Mouse (Mus musculus): ENCODE data around the gene Mmp25. TPM values are rescaled to one million over a fixed set of nuclear protein-coding genes. Genes with fewer than 3 reads are reported as not detected.

Mmp25 gene
- total and polyA plus RNA-seq, 2 experiments from 2014 or later, result 0.66 to 1.0 TPM

GRCm38 (mm10) chr17:23682092-23682491, 37.0 kb upstream of the Mmp25 start:
- WGBS, result 64% methylated on average over 4 of the region's 4 CpGs
- Histone ChIP-seq H3K27me3 (ENCODE audit: insufficient read depth, low read length) (peaks cover 46% of the 10 kb centered on the region), H3K36me3 (ENCODE audit: insufficient read depth, low read length) (no peaks in the 10 kb centered on the region), H3K27ac (ENCODE audit: low read depth, low read length) (no peak overlapping the region), H3K4me2 (ENCODE audit: low read depth, low read length, poor library complexity, severe bottlenecking) (no peak overlapping the region), H3K4me1 (ENCODE audit: insufficient read depth, low read length) (peaks cover 2% of the 10 kb centered on the region; the same call in 1 of the 2 replicates), H3K4me3 (ENCODE audit: low read depth, low read length) (no peak overlapping the region), H3K9me3 (ENCODE audit: low read length) (no peaks in the 10 kb centered on the region), H3K9ac (replicated peaks; ENCODE audit: low read length, poor library complexity, severe bottlenecking) (no peak overlapping the region)
- no peak for ATAC-seq (ENCODE audit: low FRiP score)
- DNase-seq (ENCODE audit: low spot score), result no peak
- TF ChIP-seq CTCF (IDR thresholded peaks at IDR 0.05), result no peak

- Histone ChIP-seq H3K27me3 (ENCODE audit: insufficient read depth, low read length) (peaks cover 46% of the 10 kb centered on the region), H3K4me1 (ENCODE audit: insufficient read depth, low read length) (peaks cover 6% of the 10 kb centered on the region), H3K4me2 (ENCODE audit: low read depth, low read length, poor library complexity, severe bottlenecking) (no peak overlapping the region), H3K9ac (replicated peaks; ENCODE audit: low read length, poor library complexity, severe bottlenecking) (no peak overlapping the region), H3K9me3 (ENCODE audit: low read length) (no peaks in the 10 kb centered on the region), H3K27ac (ENCODE audit: low read depth, low read length) (no peak overlapping the region), H3K4me3 (ENCODE audit: low read depth, low read length) (no peak overlapping the region), H3K36me3 (ENCODE audit: insufficient read depth, low read length) (no peaks in the 10 kb centered on the region)
- TF ChIP-seq CTCF (IDR thresholded peaks at IDR 0.05), result no peak
- DNase-seq (ENCODE audit: low spot score), result no peak
- WGBS, result 82% methylated on average over 10 of the region's 10 CpGs
- no peak for ATAC-seq (ENCODE audit: low FRiP score)
These were observed 36.0 kb upstream of the Mmp25 start for GRCm38 (mm10) chr17:23681086-23681485.

GRCm38 (mm10) chr17:23680336-23680735, 35.3 kb upstream of the Mmp25 start:
- H3K27ac ChIP-seq (ENCODE audit: low read depth, low read length), result no peak overlapping the region
- H3K4me3 ChIP-seq (ENCODE audit: low read depth, low read length), result no peak overlapping the region
- TF ChIP-seq CTCF (IDR thresholded peaks at IDR 0.05), result no peak
- peaks cover 6% of the 10 kb centered on the region for H3K4me1 ChIP-seq (ENCODE audit: insufficient read depth, low read length)
- H3K9ac ChIP-seq (replicated peaks; ENCODE audit: low read length, poor library complexity, severe bottlenecking), result no peak overlapping the region
- peaks cover 46% of the 10 kb centered on the region for H3K27me3 ChIP-seq (ENCODE audit: insufficient read depth, low read length)
- no peak overlapping the region for H3K4me2 ChIP-seq (ENCODE audit: low read depth, low read length, poor library complexity, severe bottlenecking)
- 79% methylated on average over 9 of the region's 9 CpGs for WGBS
- DNase-seq (ENCODE audit: low spot score) (no peak), ATAC-seq (ENCODE audit: low FRiP score) (no peak)
- H3K9me3 ChIP-seq (ENCODE audit: low read length), result no peaks in the 10 kb centered on the region
- no peaks in the 10 kb centered on the region for H3K36me3 ChIP-seq (ENCODE audit: insufficient read depth, low read length)

- Histone ChIP-seq H3K27ac (ENCODE audit: low read depth, low read length) (no peak within 1 kb of the TSS), H3K36me3 (ENCODE audit: insufficient read depth, low read length) (no peaks in the 10 kb centered on the region), H3K4me3 (ENCODE audit: low read depth, low read length) (peak within 1 kb of the TSS; percentile 19; the same call in 1 of the 2 replicates), H3K4me1 (ENCODE audit: insufficient read depth, low read length) (peaks cover 13% of the 10 kb centered on the region), H3K27me3 (ENCODE audit: insufficient read depth, low read length) (peaks cover 42% of the 10 kb centered on the region), H3K4me2 (ENCODE audit: low read depth, low read length, poor library complexity, severe bottlenecking) (peak within 1 kb of the TSS; percentile 39; the same call in 1 of the 2 replicates), H3K9me3 (ENCODE audit: low read length) (no peaks in the 10 kb centered on the region), H3K9ac (replicated peaks; ENCODE audit: low read length, poor library complexity, severe bottlenecking) (no peak within 1 kb of the TSS)
- WGBS, result 2% methylated on average over 38 of the region's 38 CpGs
- ATAC-seq (ENCODE audit: low FRiP score) (no peak), DNase-seq (ENCODE audit: low spot score) (no peak)
- TF ChIP-seq CTCF (IDR thresholded peaks at IDR 0.05), result no peak
These were observed 34.2 kb upstream of the Mmp25 start, which contains the start of gene Cldn6 for GRCm38 (mm10) chr17:23679127-23679835. Cldn6 (plus strand) TSS chr17:23679249.

GRCm38 (mm10) chr17:23677236-23677679, 32.2 kb upstream of the Mmp25 start, which contains the start of gene Tnfrsf12a:
Tnfrsf12a (minus strand) TSS chr17:23677468.
- no peak within 1 kb of the TSS for H3K27ac ChIP-seq (ENCODE audit: low read depth, low read length)
- TF ChIP-seq CTCF (IDR thresholded peaks at IDR 0.05), result no peak
- H3K4me1 ChIP-seq (ENCODE audit: insufficient read depth, low read length), result peaks cover 19% of the 10 kb centered on the region
- peak within 1 kb of the TSS; percentile 96 for H3K4me2 ChIP-seq (ENCODE audit: low read depth, low read length, poor library complexity, severe bottlenecking)
- H3K36me3 ChIP-seq (ENCODE audit: insufficient read depth, low read length), result no peaks in the 10 kb centered on the region
- H3K9me3 ChIP-seq (ENCODE audit: low read length), result no peaks in the 10 kb centered on the region
- peaks cover 34% of the 10 kb centered on the region for H3K27me3 ChIP-seq (ENCODE audit: insufficient read depth, low read length)
- DNase-seq (ENCODE audit: low spot score) (peak; percentile 76), ATAC-seq (ENCODE audit: low FRiP score) (no peak)
- under 1% methylated on average over 34 of the region's 34 CpGs for WGBS
- H3K4me3 ChIP-seq (ENCODE audit: low read depth, low read length), result peak within 1 kb of the TSS; percentile 43
- peak within 1 kb of the TSS; percentile 52 for H3K9ac ChIP-seq (replicated peaks; ENCODE audit: low read length, poor library complexity, severe bottlenecking)

- Histone ChIP-seq H3K4me1 (ENCODE audit: insufficient read depth, low read length) (peaks cover 19% of the 10 kb centered on the region), H3K9me3 (ENCODE audit: low read length) (no peaks in the 10 kb centered on the region), H3K27ac (ENCODE audit: low read depth, low read length) (no peak overlapping the region), H3K27me3 (ENCODE audit: insufficient read depth, low read length) (peaks cover 28% of the 10 kb centered on the region), H3K4me2 (ENCODE audit: low read depth, low read length, poor library complexity, severe bottlenecking) (peak overlapping the region; percentile 96), H3K36me3 (ENCODE audit: insufficient read depth, low read length) (no peaks in the 10 kb centered on the region), H3K9ac (replicated peaks; ENCODE audit: low read length, poor library complexity, severe bottlenecking) (peak overlapping the region; percentile 42), H3K4me3 (ENCODE audit: low read depth, low read length) (peak overlapping the region; percentile 43)
- ATAC-seq (ENCODE audit: low FRiP score), result no peak
- TF ChIP-seq CTCF (IDR thresholded peaks at IDR 0.05), result no peak
- no peak for DNase-seq (ENCODE audit: low spot score)
- WGBS, result 2% methylated on average over 36 of the region's 37 CpGs
These were observed 31.5 kb upstream of the Mmp25 start for GRCm38 (mm10) chr17:23676473-23677031.
